8 mouse cellular contexts compared by ENCODE assay signal in the genomic region with DNA sequence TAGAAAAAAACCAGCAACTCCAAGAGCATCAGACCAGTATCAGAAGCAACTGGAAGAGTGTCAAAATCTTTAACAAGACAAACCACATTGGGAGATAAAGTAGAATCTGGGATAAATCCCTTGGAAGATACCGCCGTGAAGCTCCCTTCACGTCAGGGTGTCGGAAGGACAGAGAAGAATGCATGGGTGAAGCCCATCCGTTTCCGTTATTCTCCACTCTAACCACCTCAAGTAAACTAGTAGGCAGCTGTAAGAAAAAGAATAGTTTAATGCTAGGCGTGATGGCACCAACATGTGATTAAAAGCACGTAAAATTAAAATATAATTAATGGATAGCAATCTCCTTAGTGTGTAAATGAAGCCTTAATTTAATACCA. TPM values are rescaled to one million over a fixed set of nuclear protein-coding genes. Genes with fewer than 3 reads are reported as not detected.
DNase-seq lines count a peak whose midpoint lies in the region; ATAC-seq and TF ChIP-seq lines count a peak whose summit lies in the region.

No protein-coding gene starts in this region.

- no peaks in the 10 kb centered on the region for H3K9me3 ChIP-seq in hindbrain, embryonic 11.5 days (ENCODE audit: control insufficient read depth, low read length)
- H3K9me3 ChIP-seq in lung, postnatal 0 days (ENCODE audit: low read length) = no peaks in the 10 kb centered on the region

- no peaks in the 10 kb centered on the region; the same call in 1 of the 2 replicates for H3K4me1 ChIP-seq in heart, adult 2 months (ENCODE audit: control insufficient read depth, insufficient read depth, low read length)
- H3K4me1 ChIP-seq in hindbrain, embryonic 11.5 days (replicated peaks; ENCODE audit: control insufficient read depth, insufficient read depth, low read length) = peaks cover 4% of the 10 kb centered on the region; the same call in 1 of the 2 replicates
- H3K4me1 ChIP-seq in lung, postnatal 0 days (ENCODE audit: insufficient read depth, low read depth, low read length) = no peaks in the 10 kb centered on the region

- peaks cover 3% of the 10 kb centered on the region; the same call in 1 of the 2 replicates for H3K79me2 ChIP-seq in heart, adult 2 months (replicated peaks; ENCODE audit: control insufficient read depth, insufficient read depth, low read length)

- intact Hi-C loops in heart, adult 2 months (cut with DNase I) = loop anchor here (2.0 to 5.0 kb wide), 4 partner anchors 90 to 186 kb away; a partner anchor contains a TSS

- WGBS in heart, adult 2 months = 21% methylated on average over 8 of the region's 8 CpGs
- WGBS in hindbrain, embryonic 11.5 days = 24% methylated on average over 8 of the region's 8 CpGs
- 18% methylated on average over 8 of the region's 8 CpGs for WGBS in lung, postnatal 0 days

- H3K27me3 ChIP-seq in heart, adult 2 months (ENCODE audit: control insufficient read depth, insufficient read depth, low read length) = no peaks in the 10 kb centered on the region
- H3K27me3 ChIP-seq in hindbrain, embryonic 11.5 days (ENCODE audit: control insufficient read depth, insufficient read depth, low read length) = no peaks in the 10 kb centered on the region
- no peaks in the 10 kb centered on the region for H3K27me3 ChIP-seq in lung, postnatal 0 days (replicated peaks; ENCODE audit: insufficient read depth, low read length)

- peak overlapping the region; percentile 72 for H3K4me3 ChIP-seq in heart, adult 2 months
- H3K4me3 ChIP-seq in hindbrain, embryonic 11.5 days (ENCODE audit: low read depth, low read length) = peak overlapping the region; percentile 48
- H3K4me3 ChIP-seq in lung, postnatal 0 days (ENCODE audit: low read depth, low read length) = peak overlapping the region; percentile 63

- H3K27ac ChIP-seq in heart, adult 2 months = peak overlapping the region; percentile 91
- H3K27ac ChIP-seq in hindbrain, embryonic 11.5 days (ENCODE audit: low read depth, low read length) = peak overlapping the region; percentile 98
- peak overlapping the region; percentile 93 for H3K27ac ChIP-seq in lung, postnatal 0 days (ENCODE audit: low read length)

- ATAC-seq in hindbrain, embryonic 11.5 days (ENCODE audit: low FRiP score) = no peak
- ATAC-seq in lung, postnatal 0 days = no peak

- TF ChIP-seq POLR2A in heart, adult 2 months (IDR thresholded peaks at IDR 0.05; ENCODE audit: insufficient read depth, low read depth, low read length) = no peak

- H3K9ac ChIP-seq in heart, adult 2 months (ENCODE audit: low read depth, low read length) = peak overlapping the region; percentile 49; the same call in 1 of the 2 replicates
- peak overlapping the region; percentile 65 for H3K9ac ChIP-seq in hindbrain, embryonic 11.5 days (ENCODE audit: low read depth, low read length)
- no peak overlapping the region for H3K9ac ChIP-seq in lung, postnatal 0 days (replicated peaks; ENCODE audit: low read depth)

- no peak for TF ChIP-seq EP300 in heart, adult 2 months (IDR thresholded peaks at IDR 0.05; ENCODE audit: insufficient read depth, low read depth, low read length)
- peak; percentile 26; the same call in 1 of the 2 replicates for TF ChIP-seq EP300 in lung, postnatal 0 days (IDR thresholded peaks at IDR 0.05)

- DNase-seq in heart, adult 2 months = no peak
- DNase-seq in heart, adult 8-10 months (ENCODE audit: low spot score) = no peak
- DNase-seq in c-Kit-negative CD71-positive TER-119-positive erythroid progenitor cells, embryonic 14.5 days (ENCODE audit: low read depth, low spot score) = peak; percentile 1
- no peak for DNase-seq in hindbrain, embryonic 11.5 days (ENCODE audit: low spot score)
- DNase-seq in lung, postnatal 0 days (ENCODE audit: low spot score) = no peak
- no peak for DNase-seq in c-Kit-positive CD71-positive TER-119-positive erythroid progenitor cells, embryonic 14.5 days (ENCODE audit: low spot score)
- no peak for DNase-seq in natural killer cell, adult 2 months (ENCODE audit: low spot score in 2 of 2)
- DNase-seq in layer of hippocampus, postnatal 36 days = no peak

- H3K4me2 ChIP-seq in hindbrain, embryonic 11.5 days (replicated peaks; ENCODE audit: low read depth, low read length) = peak overlapping the region; percentile 50
- H3K4me2 ChIP-seq in lung, postnatal 0 days (replicated peaks; ENCODE audit: low read depth, low read length) = peak overlapping the region; percentile 67

- TF ChIP-seq CTCF in heart, adult 2 months (IDR thresholded peaks at IDR 0.05) = no peak
- no peak for TF ChIP-seq CTCF in lung, postnatal 0 days (IDR thresholded peaks at IDR 0.05)

- H3K36me3 ChIP-seq in heart, adult 2 months (ENCODE audit: control insufficient read depth, insufficient read depth, low read length) = peaks cover 5% of the 10 kb centered on the region
- no peaks in the 10 kb centered on the region for H3K36me3 ChIP-seq in hindbrain, embryonic 11.5 days (ENCODE audit: control insufficient read depth, insufficient read depth, low read length)
- H3K36me3 ChIP-seq in lung, postnatal 0 days (ENCODE audit: insufficient read depth, low read length) = no peaks in the 10 kb centered on the region

RNA-seq across cellular contexts. Expression of a gene that starts 0.3 kb away (rescaled TPM):
- total RNA-seq in heart, adult 2 months (2021) = 1 to 10 TPM; 7.3 to 8.4 TPM
- polyA plus RNA-seq in heart, adult 2 months (2012; rRNA removed) = 3.6 and 6.4 TPM in 2 replicates
- 1 to 10 TPM; 8.4 to 9.3 (median 8.6) TPM for total RNA-seq in heart, adult 8-10 months (2022)
- 12.8 and 14.4 TPM in 2 replicates for polyA plus RNA-seq in hindbrain, embryonic 11.5 days (2014; fragmentation: Nextera tagmentation; extraction: Ambion mirVana)
- polyA plus RNA-seq in lung, postnatal 0 days (2015; fragmentation: Nextera tagmentation; extraction: Ambion mirVana) = 4.2 and 5.0 TPM in 2 replicates
- total RNA-seq in layer of hippocampus, postnatal 36 days (2021) = 10 to 100 TPM; 19.2 to 20.8 TPM

RNA-seq across cellular contexts. Expression of a gene that starts 1.4 kb away (rescaled TPM):
- total RNA-seq in heart, adult 2 months (2021) = 1 to 10 TPM; 5.5 to 6.3 TPM
- 2.4 and 5.0 TPM in 2 replicates for polyA plus RNA-seq in heart, adult 2 months (2012; rRNA removed)
- total RNA-seq in heart, adult 8-10 months (2022) = 1 to 10 TPM; 3.8 to 9.5 (median 6.4) TPM
- polyA plus RNA-seq in hindbrain, embryonic 11.5 days (2014; fragmentation: Nextera tagmentation; extraction: Ambion mirVana) = 8.2 and 8.8 TPM in 2 replicates
- polyA plus RNA-seq in lung, postnatal 0 days (2015; fragmentation: Nextera tagmentation; extraction: Ambion mirVana) = 3.4 and 3.7 TPM in 2 replicates
- 1 to 10 TPM; 9.1 to 9.8 TPM for total RNA-seq in layer of hippocampus, postnatal 36 days (2021)

RNA-seq across cellular contexts. Expression of a gene that starts 46.9 kb away (rescaled TPM):
- 1 to 10 TPM; 3.8 to 4.5 TPM for total RNA-seq in heart, adult 2 months (2021)
- 1.1 and 1.4 TPM in 2 replicates for polyA plus RNA-seq in heart, adult 2 months (2012; rRNA removed)
- 1 to 10 TPM; 3.0 to 4.0 (median 3.8) TPM for total RNA-seq in heart, adult 8-10 months (2022)
- polyA plus RNA-seq in hindbrain, embryonic 11.5 days (2014; fragmentation: Nextera tagmentation; extraction: Ambion mirVana) = 11.7 and 13.5 TPM in 2 replicates
- polyA plus RNA-seq in lung, postnatal 0 days (2015; fragmentation: Nextera tagmentation; extraction: Ambion mirVana) = 3.3 and 4.0 TPM in 2 replicates
- total RNA-seq in layer of hippocampus, postnatal 36 days (2021) = 10 to 100 TPM; 17.4 to 18.3 TPM

RNA-seq across cellular contexts. Expression of a gene that starts 47.2 kb away (rescaled TPM):
- 1 to 10 TPM; 6.2 to 6.8 TPM for total RNA-seq in heart, adult 2 months (2021)
- 2.5 and 5.9 TPM in 2 replicates for polyA plus RNA-seq in heart, adult 2 months (2012; rRNA removed)
- total RNA-seq in heart, adult 8-10 months (2022) = 1 to 10 TPM; 5.8 to 6.5 (median 6.0) TPM
- 12.5 and 13.7 TPM in 2 replicates for polyA plus RNA-seq in hindbrain, embryonic 11.5 days (2014; fragmentation: Nextera tagmentation; extraction: Ambion mirVana)
- polyA plus RNA-seq in lung, postnatal 0 days (2015; fragmentation: Nextera tagmentation; extraction: Ambion mirVana) = 5.1 and 6.7 TPM in 2 replicates
- total RNA-seq in layer of hippocampus, postnatal 36 days (2021) = 10 to 100 TPM; 16.3 to 19.6 TPM

RNA-seq across cellular contexts. Expression of a gene that starts 53.2 kb away (rescaled TPM):
- under 1 TPM; 0.44 to 0.77 TPM for total RNA-seq in heart, adult 2 months (2021)
- 0.12 and 0.29 TPM in 2 replicates for polyA plus RNA-seq in heart, adult 2 months (2012; rRNA removed)
- under 1 TPM; 0.33 to 0.72 (median 0.47) TPM for total RNA-seq in heart, adult 8-10 months (2022)
- polyA plus RNA-seq in hindbrain, embryonic 11.5 days (2014; fragmentation: Nextera tagmentation; extraction: Ambion mirVana) = 10.7 and 12.4 TPM in 2 replicates
- polyA plus RNA-seq in lung, postnatal 0 days (2015; fragmentation: Nextera tagmentation; extraction: Ambion mirVana) = 1.3 and 1.9 TPM in 2 replicates
- total RNA-seq in layer of hippocampus, postnatal 36 days (2021) = 10 to 100 TPM; 18.3 to 25.5 TPM
